Mouse (Mus musculus): ENCODE data around the gene Man1b1. TPM values are rescaled to one million over a fixed set of nuclear protein-coding genes. Genes with fewer than 3 reads are reported as not detected.

Gene Man1b1
- polyA plus RNA-seq, 1 experiment from 2014 or later: 60.0 TPM

DNA sequence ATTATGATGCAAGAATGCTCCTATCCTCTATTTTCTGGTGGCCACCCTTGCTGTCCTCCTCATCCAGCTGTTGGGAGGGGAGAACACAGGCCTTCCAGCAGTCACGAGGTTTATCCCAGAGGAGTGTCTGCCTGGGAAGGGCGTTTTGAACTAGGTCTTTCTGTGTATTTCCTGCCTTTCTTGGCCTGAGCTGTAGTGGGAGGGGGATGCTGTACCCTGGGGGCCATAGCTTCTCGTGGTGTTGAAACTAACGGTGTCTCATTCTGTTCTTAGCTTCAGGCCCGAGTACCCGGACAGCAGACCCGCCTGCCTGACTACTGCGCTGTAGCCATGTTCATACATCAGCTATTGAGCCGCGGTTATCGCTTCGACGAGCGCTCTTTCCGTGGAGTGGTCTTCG, 68.2 kb downstream of the Man1b1 start:
- 0 out of 2 replicates have a peak overlapping the region, but pooled peaks have one; percentile 21 for H3K9ac ChIP-seq (replicated peaks)
- ATAC-seq: no peak
- H3K36me3 ChIP-seq: peaks cover 5% of the 10 kb centered on the region; the same call in 1 of the 2 replicates
- WGBS: 24% methylated on average over 16 of the region's 16 CpGs
- peaks cover 38% of the 10 kb centered on the region for H3K4me1 ChIP-seq (replicated peaks)
- no peaks in the 10 kb centered on the region for H3K9me3 ChIP-seq
- H3K4me3 ChIP-seq (replicated peaks): peak overlapping the region; percentile 24
- H3K4me2 ChIP-seq (replicated peaks): peak overlapping the region; percentile 49
- H3K27ac ChIP-seq: no peak overlapping the region
- H3K27me3 ChIP-seq: peaks cover 62% of the 10 kb centered on the region

DNA sequence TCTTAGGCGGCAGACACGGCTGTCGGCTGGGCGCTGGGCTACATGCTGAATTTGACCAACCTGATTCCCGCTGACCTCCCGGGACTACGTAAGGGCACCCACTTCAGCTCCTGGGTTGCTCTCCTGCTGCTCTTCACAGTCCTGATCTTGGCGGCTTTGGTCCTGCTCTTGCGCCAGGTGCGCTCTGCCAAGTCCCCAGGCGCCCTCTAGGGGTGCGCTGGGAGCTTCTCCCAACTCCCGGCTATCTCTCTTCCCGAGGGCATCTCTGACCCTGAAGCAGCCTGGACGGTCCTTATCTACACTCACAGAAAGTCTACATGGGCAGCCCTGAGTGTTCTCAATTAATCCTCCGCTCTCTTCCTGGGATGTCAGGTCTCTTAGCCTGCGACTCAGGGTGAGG, 68.6 kb downstream of the Man1b1 start:
- peak overlapping the region; percentile 24 for H3K4me3 ChIP-seq (replicated peaks)
- no peak overlapping the region for H3K27ac ChIP-seq
- peaks cover 58% of the 10 kb centered on the region for H3K27me3 ChIP-seq
- H3K4me2 ChIP-seq (replicated peaks): peak overlapping the region; percentile 49
- 0 out of 2 replicates have a peak overlapping the region, but pooled peaks have one; percentile 21 for H3K9ac ChIP-seq (replicated peaks)
- ATAC-seq: no peak; the same call in 1 of the 2 replicates
- H3K4me1 ChIP-seq (replicated peaks): peaks cover 41% of the 10 kb centered on the region
- 3% methylated on average over 17 of the region's 17 CpGs for WGBS
- peaks cover 5% of the 10 kb centered on the region; the same call in 1 of the 2 replicates for H3K36me3 ChIP-seq
- H3K9me3 ChIP-seq: no peaks in the 10 kb centered on the region

Other genes with a start within 250 kb of the Man1b1 start
- gene Noxa1, start 237.2 kb upstream of the Man1b1 start, polyA plus RNA-seq (2015; fragmentation: Nextera tagmentation; extraction: Ambion mirVana): 0.16 TPM in 1 of 2 replicates, not detected in the other
- 26.8 and 33.9 TPM in 2 replicates for gene Nrarp, start 151.6 kb upstream of the Man1b1 start, polyA plus RNA-seq (2015; fragmentation: Nextera tagmentation; extraction: Ambion mirVana)
- gene Tor4a, start 135.5 kb upstream of the Man1b1 start, polyA plus RNA-seq (2015; fragmentation: Nextera tagmentation; extraction: Ambion mirVana): 1.1 and 1.2 TPM in 2 replicates
- 113 and 117 TPM in 2 replicates for gene Nelfb, start 120.8 kb upstream of the Man1b1 start, polyA plus RNA-seq (2015; fragmentation: Nextera tagmentation; extraction: Ambion mirVana)
- gene Stpg3, start 117.7 kb upstream of the Man1b1 start, polyA plus RNA-seq (2015; fragmentation: Nextera tagmentation; extraction: Ambion mirVana): not detected in 2 replicates
- gene Fam166a, start 113.6 kb upstream of the Man1b1 start, polyA plus RNA-seq (2015; fragmentation: Nextera tagmentation; extraction: Ambion mirVana): 0.89 TPM in 1 of 2 replicates, not detected in the other
- gene Tubb4b, start 107.6 kb upstream of the Man1b1 start, polyA plus RNA-seq (2015; fragmentation: Nextera tagmentation; extraction: Ambion mirVana): 362 and 392 TPM in 2 replicates
- gene Slc34a3, start 98.0 kb upstream of the Man1b1 start, polyA plus RNA-seq (2015; fragmentation: Nextera tagmentation; extraction: Ambion mirVana): not detected in 2 replicates
- not detected in 2 replicates for gene Rnf224, start 95.6 kb upstream of the Man1b1 start, polyA plus RNA-seq (2015; fragmentation: Nextera tagmentation; extraction: Ambion mirVana)
- 64.5 and 73.2 TPM in 2 replicates for gene Rnf208, start 90.1 kb upstream of the Man1b1 start, polyA plus RNA-seq (2015; fragmentation: Nextera tagmentation; extraction: Ambion mirVana)
- gene Cysrt1, start 89.9 kb upstream of the Man1b1 start, polyA plus RNA-seq (2015; fragmentation: Nextera tagmentation; extraction: Ambion mirVana): not detected in 2 replicates
- gene AL732309.1, start 85.5 kb upstream of the Man1b1 start, polyA plus RNA-seq (2015; fragmentation: Nextera tagmentation; extraction: Ambion mirVana): 4.9 and 5.1 TPM in 2 replicates
- gene Tmem203, start 76.9 kb upstream of the Man1b1 start, polyA plus RNA-seq (2015; fragmentation: Nextera tagmentation; extraction: Ambion mirVana): 18.6 and 19.6 TPM in 2 replicates
- 11.4 and 13.3 TPM in 2 replicates for gene Tprn, start 69.7 kb upstream of the Man1b1 start, polyA plus RNA-seq (2015; fragmentation: Nextera tagmentation; extraction: Ambion mirVana)
- gene Ssna1, start 59.9 kb upstream of the Man1b1 start, polyA plus RNA-seq (2015; fragmentation: Nextera tagmentation; extraction: Ambion mirVana): 205 and 216 TPM in 2 replicates
- 147 and 149 TPM in 2 replicates for gene Anapc2, start 59.9 kb upstream of the Man1b1 start, polyA plus RNA-seq (2015; fragmentation: Nextera tagmentation; extraction: Ambion mirVana)
- not detected in 2 replicates for gene Tmem210, start 44.2 kb upstream of the Man1b1 start, polyA plus RNA-seq (2015; fragmentation: Nextera tagmentation; extraction: Ambion mirVana)
- 0.27 TPM in 1 of 2 replicates, not detected in the other for gene Lrrc26, start 42.4 kb upstream of the Man1b1 start, polyA plus RNA-seq (2015; fragmentation: Nextera tagmentation; extraction: Ambion mirVana)
- gene Grin1, start 13.2 kb upstream of the Man1b1 start, polyA plus RNA-seq (2015; fragmentation: Nextera tagmentation; extraction: Ambion mirVana): 17.5 and 19.0 TPM in 2 replicates
- 19.9 and 23.7 TPM in 2 replicates for gene Dpp7, start 24.0 kb downstream of the Man1b1 start, polyA plus RNA-seq (2015; fragmentation: Nextera tagmentation; extraction: Ambion mirVana)
- gene Uap1l1, start 33.3 kb downstream of the Man1b1 start, polyA plus RNA-seq (2015; fragmentation: Nextera tagmentation; extraction: Ambion mirVana): 3.9 and 4.4 TPM in 2 replicates
- 23.1 and 25.5 TPM in 2 replicates for gene Sapcd2, start 40.0 kb downstream of the Man1b1 start, polyA plus RNA-seq (2015; fragmentation: Nextera tagmentation; extraction: Ambion mirVana)
- 0.62 and 1.0 TPM in 2 replicates for gene Entpd2, start 63.5 kb downstream of the Man1b1 start, polyA plus RNA-seq (2015; fragmentation: Nextera tagmentation; extraction: Ambion mirVana)
- gene Npdc1, start 67.0 kb downstream of the Man1b1 start, polyA plus RNA-seq (2015; fragmentation: Nextera tagmentation; extraction: Ambion mirVana): 380 and 389 TPM in 2 replicates
- 0.49 TPM in 1 of 2 replicates, not detected in the other for gene Fut7, start 90.9 kb downstream of the Man1b1 start, polyA plus RNA-seq (2015; fragmentation: Nextera tagmentation; extraction: Ambion mirVana)
- 10.2 and 11.1 TPM in 2 replicates for gene Abca2, start 96.4 kb downstream of the Man1b1 start, polyA plus RNA-seq (2015; fragmentation: Nextera tagmentation; extraction: Ambion mirVana)
- gene Clic3, start 124.5 kb downstream of the Man1b1 start, polyA plus RNA-seq (2015; fragmentation: Nextera tagmentation; extraction: Ambion mirVana): 2.7 and 4.0 TPM in 2 replicates
- 85.7 and 92.1 TPM in 2 replicates for gene Paxx, start 128.8 kb downstream of the Man1b1 start, polyA plus RNA-seq (2015; fragmentation: Nextera tagmentation; extraction: Ambion mirVana)
- 48.6 and 80.5 TPM in 2 replicates for gene Ptgds, start 137.7 kb downstream of the Man1b1 start, polyA plus RNA-seq (2015; fragmentation: Nextera tagmentation; extraction: Ambion mirVana)
- not detected in 2 replicates for gene Lcn12, start 161.6 kb downstream of the Man1b1 start, polyA plus RNA-seq (2015; fragmentation: Nextera tagmentation; extraction: Ambion mirVana)
- 120 and 122 TPM in 2 replicates for gene Fbxw5, start 168.4 kb downstream of the Man1b1 start, polyA plus RNA-seq (2015; fragmentation: Nextera tagmentation; extraction: Ambion mirVana)
- 5.6 and 7.2 TPM in 2 replicates for gene C8g, start 169.4 kb downstream of the Man1b1 start, polyA plus RNA-seq (2015; fragmentation: Nextera tagmentation; extraction: Ambion mirVana)
- 22.9 and 24.1 TPM in 2 replicates for gene Traf2, start 214.6 kb downstream of the Man1b1 start, polyA plus RNA-seq (2015; fragmentation: Nextera tagmentation; extraction: Ambion mirVana)
- 387 and 406 TPM in 2 replicates for gene Edf1, start 225.5 kb downstream of the Man1b1 start, polyA plus RNA-seq (2015; fragmentation: Nextera tagmentation; extraction: Ambion mirVana)
- gene Mamdc4, start 242.5 kb downstream of the Man1b1 start, polyA plus RNA-seq (2015; fragmentation: Nextera tagmentation; extraction: Ambion mirVana): 3.2 and 6.8 TPM in 2 replicates
- gene Phpt1, start 242.9 kb downstream of the Man1b1 start, polyA plus RNA-seq (2015; fragmentation: Nextera tagmentation; extraction: Ambion mirVana): 190 and 193 TPM in 2 replicates
- 3.5 and 5.7 TPM in 2 replicates for gene Ajm1, start 249.4 kb downstream of the Man1b1 start, polyA plus RNA-seq (2015; fragmentation: Nextera tagmentation; extraction: Ambion mirVana)

All from midbrain, embryonic 13.5 days (tissue).